Mouse (Mus musculus): Measurements from ENCODE around the gene Tln2. TPM values are rescaled to one million over a fixed set of nuclear protein-coding genes. Genes with fewer than 3 reads are reported as not detected.

Tln2 gene
- total RNA-seq, 2 experiments from 2014 or later: 106 to 110 TPM

- DNase-seq (ENCODE audit: low spot score in 2 of 2): no peak
These were observed 345.1 kb downstream of the Tln2 start for GRCm38 (mm10) chr9:67214191-67214985.

- DNase-seq (ENCODE audit: low spot score in 2 of 2): peak; percentile 82 to 83
These were observed 346.2 kb downstream of the Tln2 start for GRCm38 (mm10) chr9:67213275-67213674.

DNA sequence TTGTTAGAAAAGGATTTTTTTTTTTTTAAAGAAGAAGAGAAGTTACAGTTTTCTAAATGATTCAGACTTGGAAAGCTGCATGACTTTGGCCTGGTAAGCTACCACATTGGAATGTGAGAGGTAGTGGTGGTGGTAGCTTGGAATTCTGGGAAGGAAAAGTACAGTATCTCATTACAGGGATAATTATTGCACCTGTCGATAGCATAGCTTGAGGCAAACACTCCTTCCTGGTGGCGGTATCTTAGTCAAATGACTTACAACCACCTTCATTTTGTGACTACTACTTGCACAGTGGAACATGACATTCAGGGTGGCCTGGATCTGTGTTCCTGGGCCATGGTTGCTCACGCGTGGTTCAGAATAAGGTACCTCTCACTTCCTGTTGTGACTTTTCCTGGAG is 348.3 kb downstream of the Tln2 start:
- DNase-seq (ENCODE audit: low spot score in 2 of 2): no peak

DNA sequence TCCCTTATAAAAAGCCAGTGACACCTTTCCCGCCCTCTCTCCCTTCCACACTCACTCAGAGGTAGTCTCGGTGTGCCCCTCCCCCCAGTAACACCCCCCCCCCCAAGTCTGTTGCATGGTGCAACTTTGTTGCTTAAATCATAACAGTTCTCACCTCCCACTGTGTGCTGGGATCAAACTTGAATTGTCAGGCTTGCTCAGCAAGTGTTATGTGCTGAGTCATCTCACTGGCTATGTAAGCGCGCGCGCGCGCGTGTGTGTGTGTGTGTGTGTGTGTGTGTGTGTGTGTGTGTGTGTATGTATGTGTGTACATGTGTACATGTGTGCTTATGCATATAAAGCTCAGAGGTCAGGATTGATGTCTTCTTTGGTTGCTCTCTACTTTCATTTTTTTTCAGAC is 350.1 kb downstream of the Tln2 start:
- no peak for DNase-seq (ENCODE audit: low spot score in 2 of 2)

- DNase-seq (ENCODE audit: low spot score in 2 of 2): no peak
These were observed 351.1 kb downstream of the Tln2 start for GRCm38 (mm10) chr9:67208420-67208819.

- DNase-seq (ENCODE audit: low spot score in 2 of 2): no peak
These were observed 354.3 kb downstream of the Tln2 start for GRCm38 (mm10) chr9:67205175-67205574.

- DNase-seq (ENCODE audit: low spot score in 2 of 2): no peak
These were observed 362.9 kb downstream of the Tln2 start for GRCm38 (mm10) chr9:67196609-67197008.

- DNase-seq (ENCODE audit: low spot score in 2 of 2): no peak
These were observed 364.2 kb downstream of the Tln2 start for GRCm38 (mm10) chr9:67195306-67195705.

GRCm38 (mm10) chr9:67191488-67192331 is 367.8 kb downstream of the Tln2 start:
- no peak for DNase-seq (ENCODE audit: low spot score in 2 of 2)

GRCm38 (mm10) chr9:67187686-67188085 is 371.8 kb downstream of the Tln2 start:
- no peak for DNase-seq (ENCODE audit: low spot score in 2 of 2)

GRCm38 (mm10) chr9:67187182-67187581 is 372.3 kb downstream of the Tln2 start:
- DNase-seq (ENCODE audit: low spot score in 2 of 2): no peak

DNA sequence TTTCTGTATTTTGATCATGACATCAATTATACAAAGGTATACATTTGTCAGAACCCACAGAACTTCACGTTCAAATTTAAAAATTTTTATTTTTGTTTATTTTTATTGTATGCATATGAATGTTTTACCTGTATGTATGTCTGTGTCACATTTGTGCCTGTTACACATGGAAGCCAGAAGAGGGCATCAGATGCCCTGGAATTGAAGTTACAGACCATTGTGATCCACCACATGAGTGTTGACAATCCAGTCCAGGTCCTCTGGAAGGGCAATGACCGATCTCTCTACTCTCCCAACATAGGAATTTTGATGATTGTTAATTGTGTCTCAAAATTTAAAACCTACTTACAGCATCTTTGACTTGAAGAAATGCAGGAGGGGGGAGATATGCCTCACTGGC is 374.9 kb downstream of the Tln2 start:
- no peak for DNase-seq (ENCODE audit: low spot score in 2 of 2)

DNA sequence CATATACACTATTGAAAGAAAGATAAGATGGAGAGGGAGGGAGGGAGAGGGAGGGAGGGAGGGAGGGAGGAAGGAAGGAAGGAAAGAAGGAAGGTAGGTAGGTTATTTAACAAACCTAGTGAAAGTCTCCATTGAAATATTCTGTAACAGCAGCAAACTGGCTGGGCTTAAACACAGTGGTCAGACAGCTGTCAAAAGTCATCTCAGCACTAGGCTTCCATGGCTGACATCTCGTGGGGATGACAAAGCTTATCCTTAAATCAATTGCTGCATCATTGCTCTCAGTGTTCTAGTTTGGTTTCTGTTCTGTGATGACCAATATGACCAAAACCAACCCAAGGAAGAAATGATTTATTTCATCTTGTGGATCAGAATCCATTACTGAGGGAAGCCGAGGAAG is 376.0 kb downstream of the Tln2 start:
- DNase-seq (ENCODE audit: low spot score in 2 of 2): no peak

DNA sequence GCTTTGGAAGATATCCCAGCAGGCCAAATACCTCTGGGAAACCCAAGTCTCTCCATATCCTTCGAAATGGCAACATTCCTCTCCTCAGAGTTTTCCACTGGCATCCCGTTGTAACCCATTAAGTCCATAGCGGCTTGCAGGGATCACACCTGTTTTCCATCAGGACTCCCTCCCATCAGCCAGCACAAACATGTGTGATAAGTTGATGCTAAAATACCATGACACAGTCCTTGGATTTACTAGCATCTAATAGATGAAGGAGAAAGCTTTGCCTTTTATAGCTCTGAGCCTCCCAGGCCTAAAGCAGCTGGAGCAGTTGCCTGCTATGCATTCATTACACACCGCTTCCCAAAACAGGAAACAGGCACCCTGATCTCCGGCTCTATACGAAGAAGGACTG is 377.5 kb downstream of the Tln2 start:
- no peak for DNase-seq (ENCODE audit: low spot score in 2 of 2)

DNA sequence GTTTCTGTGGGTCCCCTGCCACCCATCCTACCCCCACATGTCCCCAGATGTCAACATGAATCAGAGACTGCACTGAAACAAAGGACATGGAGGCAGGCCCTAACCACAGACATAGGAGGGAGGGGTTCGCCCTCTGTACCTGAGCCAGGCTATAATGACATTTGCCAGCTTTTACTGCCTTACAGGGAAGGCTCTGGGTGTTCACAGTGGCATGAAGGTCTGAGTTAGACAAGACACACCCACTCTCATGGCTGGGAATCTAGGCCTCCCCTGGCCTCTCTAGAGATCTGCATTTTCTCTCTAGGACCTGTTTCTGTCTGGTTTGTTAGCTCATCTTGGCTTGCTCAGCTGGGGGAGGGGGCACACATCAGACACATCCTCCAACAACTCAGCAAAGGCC is 380.8 kb downstream of the Tln2 start:
- DNase-seq (ENCODE audit: low spot score in 2 of 2): no peak

DNA sequence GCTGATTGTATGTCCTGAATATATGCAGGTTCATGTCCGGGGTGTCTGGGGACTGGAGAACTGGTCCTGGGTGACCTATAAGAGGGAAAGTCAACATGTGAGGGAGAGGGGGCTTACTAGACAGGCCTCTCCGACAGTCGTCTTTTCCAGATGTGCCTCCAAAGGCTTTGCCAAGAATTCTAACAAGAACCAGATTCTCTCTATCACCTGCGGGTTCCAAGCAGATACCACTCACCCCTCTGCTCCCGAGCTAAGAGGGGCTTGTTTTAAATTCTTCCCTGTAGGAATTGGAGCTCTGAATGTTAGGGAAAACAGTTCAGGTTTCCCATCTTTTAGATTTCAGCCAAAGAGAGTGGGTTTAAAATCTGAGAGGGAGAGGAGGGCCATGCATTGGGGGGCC is 381.3 kb downstream of the Tln2 start:
- DNase-seq (ENCODE audit: low spot score in 2 of 2): no peak

GRCm38 (mm10) chr9:67176073-67176472 is 383.4 kb downstream of the Tln2 start:
- no peak for DNase-seq (ENCODE audit: low spot score in 2 of 2)

- no peak for DNase-seq (ENCODE audit: low spot score in 2 of 2)
These were observed 385.7 kb downstream of the Tln2 start for GRCm38 (mm10) chr9:67173816-67174215.

DNA sequence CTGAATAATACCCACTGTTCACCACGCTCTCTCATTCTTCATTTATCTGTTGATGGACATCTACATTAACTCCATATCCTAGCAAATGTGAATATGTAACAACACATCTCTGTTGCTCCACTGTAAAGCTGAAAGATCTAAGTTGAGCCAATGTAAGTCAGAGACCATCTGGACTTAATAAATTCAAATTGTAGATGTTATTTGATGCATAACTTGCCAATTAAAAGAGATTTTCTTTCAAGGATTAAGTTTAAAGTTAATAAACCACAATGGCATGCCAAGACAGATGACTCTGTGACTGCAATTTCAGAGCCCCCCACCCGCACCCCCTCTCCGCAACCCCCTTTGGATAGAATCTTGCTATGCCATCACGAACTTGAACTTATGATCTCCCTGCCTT is 386.3 kb downstream of the Tln2 start:
- DNase-seq (ENCODE audit: low spot score in 2 of 2): no peak

- DNase-seq (ENCODE audit: low spot score in 2 of 2): no peak
These were observed 388.1 kb downstream of the Tln2 start for GRCm38 (mm10) chr9:67171409-67171808.

- DNase-seq (ENCODE audit: low spot score in 2 of 2): no peak
These were observed 388.7 kb downstream of the Tln2 start for GRCm38 (mm10) chr9:67170759-67171158.

GRCm38 (mm10) chr9:67170047-67170446 is 389.5 kb downstream of the Tln2 start:
- DNase-seq (ENCODE audit: low spot score in 2 of 2): no peak

All from layer of hippocampus, postnatal 10 days (tissue).